Mouse (Mus musculus): ENCODE measurements around the gene Manba.
"Not testable (repeated sequence)": the region's sequence is repeated elsewhere in the genome, so short reads cannot be mapped to it uniquely, and the experiment has no call there.

The Manba gene

DNA sequence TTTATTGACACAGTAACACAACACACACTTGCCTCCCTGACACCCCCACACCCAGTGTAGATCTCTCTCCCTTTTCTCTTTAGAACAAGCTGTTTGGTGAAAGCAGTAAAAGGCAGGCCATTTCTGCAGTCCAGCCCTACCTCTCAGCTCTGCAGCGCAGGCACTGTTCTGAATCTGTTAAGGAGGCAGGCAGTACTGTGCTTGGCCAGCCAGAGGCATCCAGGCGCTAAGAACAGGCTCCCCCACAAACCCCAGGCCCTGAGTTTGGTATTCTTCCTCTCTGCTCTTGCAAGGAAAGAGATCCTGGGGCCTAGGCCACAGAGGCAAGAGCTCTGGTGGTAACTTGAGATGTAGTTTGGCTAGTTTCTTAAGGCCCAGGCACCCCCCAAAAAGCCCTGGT lies 39.5 kb downstream of the Manba start:
- not testable (repeated sequence) for ATAC-seq (ENCODE audit: low TSS enrichment)

DNA sequence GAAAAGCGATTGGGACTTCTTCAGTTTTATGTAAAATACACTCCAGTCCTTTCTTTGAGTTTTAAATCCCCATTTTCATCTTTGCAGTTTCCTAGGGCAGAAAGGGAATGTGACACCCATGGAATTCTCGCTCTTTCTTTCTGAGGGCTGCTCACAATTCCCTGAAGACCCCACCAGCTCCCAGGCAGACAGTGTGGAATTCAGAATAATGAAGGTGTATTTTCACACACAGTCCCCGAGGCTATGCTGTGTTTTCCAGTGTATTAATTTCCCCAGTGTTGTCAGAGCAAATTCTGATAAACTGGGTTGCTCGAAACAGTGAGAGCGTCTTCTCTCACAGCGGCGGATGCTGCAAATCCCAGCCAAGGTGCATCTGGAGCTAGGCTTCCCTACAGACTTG lies 44.3 kb downstream of the Manba start:
- ATAC-seq (ENCODE audit: low TSS enrichment) = no peak

DNA sequence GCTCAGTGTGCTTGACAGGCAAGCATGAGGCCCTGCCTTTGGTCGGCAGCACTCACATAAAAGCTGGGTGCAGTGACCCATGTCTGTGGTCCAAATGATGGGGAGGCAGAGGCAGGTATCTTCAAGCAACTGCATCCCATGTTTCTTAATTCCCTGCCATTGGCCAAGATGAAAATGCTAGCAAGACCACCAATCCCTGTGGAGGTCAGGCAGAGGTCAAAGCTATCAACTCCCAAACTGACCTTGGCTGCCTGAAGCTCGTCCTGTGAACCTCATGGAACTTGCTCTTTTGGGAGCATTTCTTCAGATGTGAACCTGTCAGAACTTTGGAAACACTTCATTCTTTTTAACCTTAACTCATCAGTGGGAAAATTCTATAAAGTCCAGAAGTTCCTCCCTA lies 46.4 kb downstream of the Manba start:
- no peak for ATAC-seq (ENCODE audit: low TSS enrichment)

DNA sequence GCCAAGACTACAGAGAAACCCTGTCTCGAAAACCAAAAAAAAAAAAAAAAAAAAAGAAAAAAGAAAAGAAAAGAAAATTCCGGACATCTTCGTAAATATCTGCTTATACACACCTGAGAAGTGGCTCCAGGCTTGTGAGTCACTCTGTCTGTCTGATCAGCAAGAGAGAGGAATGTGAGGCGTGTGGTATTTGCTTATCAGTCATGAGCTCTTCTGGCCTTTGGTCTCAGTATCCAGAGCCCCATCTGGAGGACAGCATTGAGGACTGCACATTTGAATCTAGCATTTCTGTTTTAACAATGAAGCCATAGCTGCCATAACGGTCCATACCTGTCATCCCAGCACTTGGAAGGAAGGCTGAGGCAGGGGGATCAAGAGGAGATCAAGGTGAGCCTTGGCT lies 48.7 kb downstream of the Manba start:
- ATAC-seq (ENCODE audit: low TSS enrichment) = 0 out of 2 replicates have a peak, but pooled peaks have one; percentile 44

DNA sequence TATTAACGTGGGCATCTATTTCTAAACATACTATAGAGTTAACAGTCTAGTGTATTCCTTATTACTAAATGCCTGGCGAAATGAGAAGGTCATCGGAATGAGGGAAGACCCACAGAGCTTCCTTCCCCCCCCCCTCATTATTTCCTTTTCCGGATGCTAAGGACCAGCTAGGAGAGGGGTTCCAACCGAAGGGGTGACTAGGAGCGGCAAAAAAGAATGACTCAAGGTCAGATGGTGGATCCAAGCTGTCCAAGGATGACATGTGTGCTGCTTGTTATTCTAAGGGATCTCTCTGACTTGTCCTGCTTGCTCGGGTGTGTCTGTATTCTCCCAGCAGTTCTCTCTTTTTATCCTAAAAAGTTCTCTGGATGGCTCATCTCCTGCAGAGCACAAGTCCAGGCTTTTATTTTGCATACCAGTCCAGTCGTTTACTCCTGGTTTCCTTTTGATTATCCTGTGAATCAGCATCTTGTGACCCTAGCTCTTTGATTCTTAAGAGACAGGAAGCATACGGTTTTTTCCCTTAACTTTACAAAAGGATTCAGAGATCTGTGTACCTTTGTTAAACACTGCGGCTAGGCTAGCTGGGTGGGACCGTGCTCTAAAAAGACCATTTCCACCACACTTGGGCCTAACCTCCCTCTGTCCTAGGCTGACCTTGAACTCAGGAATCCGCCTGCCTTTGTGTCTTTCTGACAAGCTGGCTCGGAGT lies 61.0 kb downstream of the Manba start:
- no peak for ATAC-seq (ENCODE audit: low TSS enrichment)

DNA sequence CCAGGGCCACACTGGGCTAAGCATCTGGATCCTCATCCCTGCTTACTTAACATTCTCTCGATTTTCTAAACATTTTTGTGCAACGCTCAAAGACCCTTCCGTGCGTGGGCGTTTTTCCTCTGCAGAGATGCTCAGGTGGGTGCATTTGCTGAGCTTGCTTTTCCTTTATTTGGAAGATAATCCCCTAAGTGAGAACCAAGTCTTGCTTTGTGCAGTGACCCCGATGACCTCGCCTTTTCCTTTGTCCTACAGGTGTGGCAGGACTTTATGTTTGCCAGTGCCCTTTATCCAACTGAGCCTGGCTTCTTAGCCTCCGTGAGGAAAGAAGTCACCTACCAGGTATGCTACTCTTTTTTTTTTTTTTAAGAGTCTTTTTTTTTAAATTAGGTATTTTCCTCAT lies 61.9 kb downstream of the Manba start:
- no peak for ATAC-seq (ENCODE audit: low TSS enrichment)

DNA sequence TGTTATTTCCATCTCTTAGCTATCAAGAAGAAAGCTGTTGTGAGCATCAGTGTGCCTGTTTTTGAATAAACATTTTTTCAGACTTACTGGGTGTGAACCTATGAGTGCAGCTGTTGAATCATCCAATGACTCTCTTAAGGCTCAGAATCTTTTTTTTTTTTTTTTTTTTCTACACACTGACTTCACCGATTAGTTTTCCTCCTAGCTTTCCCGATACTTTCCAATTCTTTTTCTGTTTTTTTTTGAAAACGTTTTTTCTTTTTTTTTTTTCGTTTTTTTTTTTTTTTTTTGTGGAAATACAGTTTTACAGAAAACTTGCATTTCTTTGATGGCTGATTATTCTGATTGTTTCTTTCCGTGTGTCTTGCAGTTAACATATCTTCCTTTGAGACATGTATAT lies 67.5 kb downstream of the Manba start:
- no peak for ATAC-seq (ENCODE audit: low TSS enrichment)

DNA sequence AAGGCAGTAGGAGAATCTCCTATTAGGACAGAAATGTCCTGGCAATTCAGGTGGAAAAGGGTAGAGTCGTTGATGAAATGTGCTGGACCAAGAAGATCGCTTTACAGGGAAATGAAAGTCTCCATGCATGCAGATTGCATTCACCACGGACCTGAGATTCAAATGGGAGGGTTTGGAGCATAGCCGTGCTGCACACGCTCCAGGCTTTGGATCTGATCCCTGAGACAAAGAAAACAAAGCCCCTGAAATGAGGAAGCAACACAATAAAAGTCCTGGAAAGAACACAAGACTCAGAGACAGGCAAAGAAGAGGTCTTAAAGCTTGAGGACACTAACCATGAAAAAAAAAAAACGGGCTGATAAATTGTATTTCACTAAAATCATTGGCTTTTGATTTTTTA lies 69.8 kb downstream of the Manba start:
- ATAC-seq (ENCODE audit: low TSS enrichment) = no peak

DNA sequence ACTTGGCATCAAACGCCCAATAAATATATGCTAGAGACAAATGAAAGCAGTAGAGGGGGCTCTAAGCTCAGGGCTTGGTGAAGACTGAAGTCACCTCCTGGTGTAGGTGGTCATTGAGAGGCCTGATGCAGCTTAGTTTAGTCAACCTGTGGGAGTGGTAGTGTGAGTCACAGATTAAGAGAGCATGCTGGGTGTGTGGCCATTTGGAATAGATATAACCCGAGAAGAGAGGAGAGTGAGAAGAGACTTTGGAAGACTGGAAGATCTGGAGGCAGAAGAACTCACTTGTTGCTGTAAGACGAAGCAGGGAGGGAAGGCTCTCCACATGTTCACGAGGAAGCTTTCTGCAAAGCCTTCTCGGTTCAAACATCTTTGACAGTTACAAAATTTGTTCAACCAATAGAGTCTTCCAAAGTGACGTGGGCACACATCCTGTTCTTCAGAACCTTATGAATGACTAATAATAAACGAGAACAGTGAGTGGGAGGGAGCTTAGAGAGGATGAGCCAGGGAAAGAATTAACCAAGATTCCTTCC lies 70.7 kb downstream of the Manba start:
- ATAC-seq (ENCODE audit: low TSS enrichment) = peak; percentile 87

DNA sequence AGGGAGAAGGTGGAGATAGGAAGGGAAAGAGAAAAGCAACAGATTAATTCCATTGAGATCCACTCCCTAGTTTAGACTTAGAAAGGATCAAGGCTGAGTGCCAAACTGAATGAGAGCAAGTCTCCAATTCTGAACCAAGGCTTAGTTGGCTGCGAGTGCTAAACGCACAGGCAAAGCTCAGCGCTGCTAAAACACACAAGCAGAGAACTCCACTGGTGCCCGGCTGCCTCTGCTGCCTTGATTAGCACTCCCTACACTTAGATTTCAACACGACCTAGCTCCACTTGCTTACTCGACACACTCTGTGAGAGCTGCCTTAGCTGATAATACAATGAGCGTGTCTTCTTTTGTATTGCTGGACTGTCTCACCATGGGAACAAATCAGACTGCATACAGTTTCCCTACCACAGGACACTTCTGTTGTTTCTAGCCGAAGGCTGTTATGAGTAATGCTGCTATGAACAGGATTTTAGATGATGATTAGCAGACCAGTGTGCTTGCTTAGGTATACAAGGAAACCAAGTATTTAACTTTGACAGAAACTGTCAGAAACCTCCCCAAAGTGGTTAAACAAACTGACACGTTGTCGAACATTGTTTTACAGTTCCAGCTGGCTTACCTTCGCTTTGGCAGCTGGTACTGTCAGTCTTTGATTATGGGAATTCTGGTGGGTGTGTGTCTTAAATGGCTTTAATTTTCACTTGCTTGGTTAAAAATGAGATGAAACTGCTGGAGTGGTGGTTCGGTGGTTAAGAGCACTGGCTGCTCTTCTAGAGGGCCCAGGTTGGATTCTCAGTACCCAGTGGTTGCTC lies 71.6 kb downstream of the Manba start:
- peak; percentile 72 for ATAC-seq (ENCODE audit: low TSS enrichment)

DNA sequence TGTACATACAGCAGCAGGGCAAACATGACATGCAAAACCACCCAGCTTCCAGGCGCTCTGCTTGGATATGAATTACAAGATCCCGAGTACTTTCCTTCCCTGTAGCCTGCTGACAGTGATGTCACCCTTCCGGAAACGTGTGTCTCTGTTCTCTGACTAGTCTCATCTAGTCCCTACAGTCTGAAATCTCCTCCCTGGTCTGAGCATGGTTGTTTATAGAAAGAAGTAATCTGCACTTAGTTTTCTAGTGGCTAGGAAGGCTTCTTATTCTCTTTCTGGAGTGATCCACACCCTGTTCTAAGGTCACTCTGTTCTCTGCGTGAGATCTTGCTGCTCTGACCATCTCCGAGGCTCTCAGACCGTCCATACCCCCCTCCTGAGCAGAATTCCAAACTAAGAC lies 76.6 kb downstream of the Manba start:
- no peak for ATAC-seq (ENCODE audit: low TSS enrichment)

DNA sequence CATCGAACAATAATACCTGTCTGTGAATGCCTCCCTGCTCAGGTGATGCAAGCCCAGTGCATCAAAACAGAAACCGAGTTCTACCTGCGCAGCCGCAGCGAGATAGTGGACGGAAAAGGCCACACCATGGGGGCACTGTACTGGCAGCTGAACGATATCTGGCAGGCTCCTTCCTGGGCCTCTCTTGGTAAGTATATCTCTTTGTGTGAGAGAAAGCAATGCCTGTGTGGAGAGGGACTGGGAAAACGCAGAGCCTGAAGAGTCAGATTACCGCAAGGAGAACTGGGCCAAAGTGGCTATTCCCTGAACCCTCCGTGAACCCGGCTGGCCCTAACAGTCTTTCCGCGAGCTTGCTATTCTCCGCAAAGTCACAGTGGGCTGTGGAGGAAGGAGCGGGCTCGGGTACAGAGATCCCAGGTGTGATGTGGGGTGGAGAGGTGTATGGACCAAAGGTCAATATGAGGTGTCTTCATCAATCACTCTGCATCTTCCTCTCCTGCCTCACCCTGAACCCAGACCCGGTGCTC lies 77.8 kb downstream of the Manba start:
- no peak for ATAC-seq (ENCODE audit: low TSS enrichment)

DNA sequence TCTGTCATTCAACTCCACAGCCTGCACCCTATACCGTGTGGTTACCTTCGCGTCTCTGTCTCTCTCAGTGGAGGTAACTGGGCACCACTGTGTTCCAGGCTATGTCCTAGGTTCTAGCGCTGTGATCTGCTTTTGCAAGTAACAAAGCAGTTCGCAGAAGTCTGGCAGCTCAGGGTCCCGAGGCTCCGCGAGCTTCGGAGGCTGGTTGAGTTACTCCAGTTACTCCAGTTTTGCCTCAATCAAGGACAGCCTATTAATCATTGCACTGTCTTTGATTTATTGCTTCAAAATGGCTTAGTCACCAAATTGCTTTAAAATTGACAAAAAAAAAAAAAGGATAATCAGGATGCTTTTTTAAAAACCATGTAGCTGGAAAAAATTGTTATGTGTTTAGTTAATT lies 79.3 kb downstream of the Manba start:
- no peak for ATAC-seq (ENCODE audit: low TSS enrichment)

DNA sequence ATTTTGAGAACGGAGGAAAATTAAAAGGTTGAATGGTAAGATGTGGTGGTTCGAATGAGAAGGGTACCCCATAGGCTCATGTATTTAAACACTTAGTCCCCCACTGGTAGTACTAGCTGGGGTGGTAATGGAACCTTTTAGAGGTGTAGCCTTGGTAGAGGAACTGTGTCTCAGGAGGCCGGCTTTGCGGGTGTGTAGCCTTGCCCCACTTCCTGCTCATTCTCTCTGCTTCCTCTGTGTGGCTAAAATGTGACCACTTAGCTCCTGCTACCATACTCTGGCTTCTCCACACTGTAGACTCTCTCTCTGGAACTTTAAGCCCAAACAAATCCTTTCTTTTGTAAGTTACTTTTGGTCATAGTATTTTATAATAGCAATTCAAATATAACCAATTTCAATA lies 79.9 kb downstream of the Manba start:
- ATAC-seq (ENCODE audit: low TSS enrichment) = no peak

DNA sequence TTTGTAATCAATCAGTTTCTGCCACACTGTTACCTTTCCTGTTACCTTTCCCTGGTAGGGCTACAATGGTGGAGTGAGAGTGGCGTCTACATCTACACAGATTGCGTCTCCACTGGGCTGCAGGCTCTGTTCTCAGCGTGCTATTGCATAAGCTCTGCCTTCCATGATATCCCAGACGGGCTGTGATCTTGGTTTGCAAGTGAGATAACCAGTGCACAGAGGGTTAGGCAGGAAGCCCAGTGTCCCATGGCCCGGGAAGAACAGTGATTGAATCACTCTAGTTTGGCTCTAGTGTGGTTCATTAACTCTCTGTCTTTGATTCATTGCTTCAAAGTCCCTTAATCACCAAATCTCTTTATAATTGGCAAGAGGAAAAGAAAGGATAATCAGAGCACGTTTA lies 82.5 kb downstream of the Manba start:
- ATAC-seq (ENCODE audit: low TSS enrichment) = no peak

DNA sequence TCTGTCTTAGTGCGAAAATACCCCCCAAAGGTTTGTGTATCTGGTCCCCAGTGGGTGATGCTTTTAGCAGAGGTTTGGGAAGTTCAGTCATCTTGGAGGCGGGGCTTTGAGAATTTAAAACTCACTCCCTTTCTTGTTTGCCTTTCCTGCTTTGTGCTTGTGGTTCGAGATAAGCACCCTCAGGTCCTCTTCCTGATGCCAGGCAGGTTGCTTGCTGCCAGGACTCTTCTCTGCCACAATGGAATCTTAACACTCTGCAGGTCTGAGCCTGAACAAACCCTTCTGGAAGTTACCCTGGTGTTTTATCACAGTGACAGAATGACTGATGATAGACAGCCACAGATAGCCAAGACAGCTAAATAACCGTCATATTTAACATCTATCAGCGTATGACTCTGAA lies 83.2 kb downstream of the Manba start:
- ATAC-seq (ENCODE audit: low TSS enrichment) = no peak

DNA sequence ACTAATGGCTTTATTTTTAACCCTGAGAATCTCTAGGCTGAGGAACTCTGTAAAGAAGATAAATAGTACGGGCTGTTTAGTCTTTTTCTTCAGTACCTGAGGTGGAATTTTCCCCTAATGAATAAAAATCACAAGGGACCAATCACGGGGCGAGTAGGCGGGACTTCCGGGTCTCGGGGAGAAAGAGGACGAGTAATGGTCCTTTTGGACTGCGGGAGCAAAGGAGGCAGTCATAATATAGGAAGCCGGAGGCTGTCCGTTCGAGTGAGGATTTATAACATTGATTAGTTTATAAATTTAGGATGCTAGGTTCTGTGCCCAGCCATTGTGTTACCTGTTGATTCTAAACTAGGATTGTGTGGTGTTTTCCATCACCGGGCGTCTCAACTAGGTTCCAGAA lies 86.1 kb downstream of the Manba start:
- no peak for ATAC-seq (ENCODE audit: low TSS enrichment)

DNA sequence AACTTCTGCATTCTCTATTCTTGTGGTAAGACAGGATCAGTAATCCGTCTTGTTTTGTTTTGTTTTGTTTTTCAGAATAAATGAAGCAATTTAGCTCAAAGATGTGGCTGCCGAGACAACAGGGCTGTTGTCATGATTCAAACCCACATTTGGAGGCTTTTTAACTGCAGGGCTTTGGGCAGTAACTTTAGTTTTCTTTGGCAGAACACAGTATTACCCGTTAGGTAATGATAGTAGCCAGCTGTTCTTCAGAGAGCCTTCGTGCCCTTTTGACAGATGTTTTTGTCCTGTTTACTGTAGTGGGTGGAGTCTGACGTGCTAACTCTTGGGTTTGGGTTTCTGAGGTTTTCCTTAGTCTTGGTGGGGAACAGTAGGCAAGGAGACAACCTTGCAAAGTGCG lies 87.6 kb downstream of the Manba start:
- ATAC-seq (ENCODE audit: low TSS enrichment) = no peak

DNA sequence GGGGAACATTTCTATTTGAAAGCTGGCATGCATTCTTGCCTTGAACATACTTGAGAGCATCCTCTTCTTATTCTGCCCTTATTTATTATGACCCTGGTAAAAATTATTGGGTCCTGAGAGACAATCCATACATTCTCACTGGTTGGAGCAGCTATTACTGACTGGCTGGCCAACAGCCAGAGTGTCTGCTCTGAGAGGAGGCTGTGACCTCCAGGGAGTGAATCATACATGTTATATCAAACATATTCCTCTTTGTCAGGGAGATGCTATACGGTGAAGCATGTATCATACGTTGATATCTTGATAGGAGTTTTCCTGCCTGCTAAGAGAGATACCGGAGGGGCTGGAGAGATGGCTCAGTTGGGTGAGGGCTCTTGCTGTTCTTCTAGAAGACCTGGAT lies 89.7 kb downstream of the Manba start:
- ATAC-seq (ENCODE audit: low TSS enrichment) = no peak

DNA sequence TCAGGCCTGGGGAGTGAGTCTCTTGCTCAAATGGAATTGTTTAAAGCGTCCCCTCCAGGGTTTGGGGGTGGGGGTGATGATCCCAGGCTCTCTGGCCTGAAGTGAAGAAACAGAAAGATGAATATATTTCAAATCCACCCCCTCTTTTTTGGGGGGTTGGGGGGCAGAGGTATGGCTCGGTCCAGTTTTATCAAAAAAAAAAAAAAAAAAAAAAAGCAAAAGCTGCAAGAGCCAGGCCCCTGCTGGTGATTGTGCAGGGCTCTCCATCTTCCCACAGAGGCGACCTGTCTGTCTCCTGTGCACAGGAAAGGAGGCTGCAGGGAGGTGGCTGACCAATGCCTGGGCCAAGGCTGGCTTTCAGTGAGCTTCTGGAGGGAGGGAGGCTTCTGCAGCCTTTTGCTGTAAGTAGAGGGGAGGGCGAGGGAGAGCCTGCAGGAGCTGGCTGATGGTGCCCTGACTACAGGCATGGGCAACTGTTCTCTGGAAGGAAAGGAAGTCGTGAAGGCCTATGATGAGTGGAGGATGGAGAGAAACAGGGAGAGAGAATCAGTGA lies 93.3 kb downstream of the Manba start:
- no peak for ATAC-seq (ENCODE audit: low TSS enrichment)

DNA sequence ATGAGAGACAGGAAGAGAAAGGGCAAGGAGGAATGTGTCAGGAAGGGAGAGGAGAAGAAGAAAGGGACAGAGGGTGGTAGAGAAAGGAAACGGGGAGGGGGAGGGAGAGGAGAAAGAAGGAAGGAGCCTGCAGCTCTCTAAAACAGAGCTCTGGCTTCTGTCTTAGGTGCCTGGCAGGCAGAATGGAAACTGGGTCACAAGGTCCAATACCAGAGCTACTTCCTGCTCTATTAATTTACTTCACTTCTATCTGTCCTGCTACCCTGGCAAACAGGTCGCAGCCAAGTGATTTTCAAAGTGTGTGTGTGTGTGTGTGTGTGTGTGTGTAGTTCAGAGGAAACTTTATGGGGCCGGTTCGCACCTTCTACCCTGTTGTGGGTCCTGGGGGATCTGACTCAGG lies 93.8 kb downstream of the Manba start:
- no peak for ATAC-seq (ENCODE audit: low TSS enrichment)

DNA sequence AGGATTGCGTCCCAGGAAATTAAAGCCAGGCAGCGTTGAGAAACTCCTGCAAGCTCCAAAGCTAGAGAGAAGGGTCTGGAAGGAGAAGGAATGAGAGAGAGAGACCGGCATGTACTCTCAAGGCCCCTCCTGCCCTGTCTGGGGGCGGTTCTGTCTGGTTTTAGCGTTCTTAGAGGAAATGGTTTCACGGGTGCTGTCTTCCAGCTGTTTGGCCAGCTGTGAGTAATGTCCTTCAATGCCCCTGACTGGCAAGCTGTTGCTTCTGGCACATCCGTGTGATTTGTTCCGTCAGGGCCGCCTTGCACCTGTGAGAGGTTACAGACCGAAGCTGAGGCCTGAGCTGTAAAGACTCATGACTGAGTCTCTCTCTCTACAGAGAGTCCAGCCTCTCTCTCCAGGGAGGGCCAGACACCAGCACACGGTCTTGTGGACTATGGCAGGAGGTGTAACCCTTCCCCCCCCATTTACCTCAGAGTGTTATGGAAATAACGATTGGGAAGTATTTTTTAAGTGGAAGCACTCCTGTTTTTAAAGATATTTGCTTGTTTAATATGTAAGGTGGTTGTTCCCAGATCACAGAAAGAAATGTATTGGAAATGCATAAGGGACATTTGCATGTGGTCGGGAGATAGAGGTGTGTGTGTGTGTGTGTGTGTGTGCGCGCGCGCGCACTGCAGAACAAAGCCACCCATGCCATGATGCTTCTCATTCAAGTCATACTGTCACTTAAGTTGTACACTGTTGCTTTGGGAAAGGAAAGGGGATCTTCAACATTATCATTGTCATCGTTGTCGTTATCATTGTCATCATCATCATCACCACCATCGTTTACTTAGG lies 95.2 kb downstream of the Manba start:
- ATAC-seq (ENCODE audit: low TSS enrichment) = no peak

All from frontal cortex, adult (tissue).